Mouse (Mus musculus) right cerebral cortex, postnatal 4 days (tissue): ENCODE data around the gene Ecpas.
A peak's percentile ranks its signal among the peaks of the same experiment; 100 is the strongest.

ENCODE experiments used
- DNase-seq: peaks from one replicate; pipeline ENCODE4 v3.0.0-alpha.2; 2022

Gene Ecpas

DNA sequence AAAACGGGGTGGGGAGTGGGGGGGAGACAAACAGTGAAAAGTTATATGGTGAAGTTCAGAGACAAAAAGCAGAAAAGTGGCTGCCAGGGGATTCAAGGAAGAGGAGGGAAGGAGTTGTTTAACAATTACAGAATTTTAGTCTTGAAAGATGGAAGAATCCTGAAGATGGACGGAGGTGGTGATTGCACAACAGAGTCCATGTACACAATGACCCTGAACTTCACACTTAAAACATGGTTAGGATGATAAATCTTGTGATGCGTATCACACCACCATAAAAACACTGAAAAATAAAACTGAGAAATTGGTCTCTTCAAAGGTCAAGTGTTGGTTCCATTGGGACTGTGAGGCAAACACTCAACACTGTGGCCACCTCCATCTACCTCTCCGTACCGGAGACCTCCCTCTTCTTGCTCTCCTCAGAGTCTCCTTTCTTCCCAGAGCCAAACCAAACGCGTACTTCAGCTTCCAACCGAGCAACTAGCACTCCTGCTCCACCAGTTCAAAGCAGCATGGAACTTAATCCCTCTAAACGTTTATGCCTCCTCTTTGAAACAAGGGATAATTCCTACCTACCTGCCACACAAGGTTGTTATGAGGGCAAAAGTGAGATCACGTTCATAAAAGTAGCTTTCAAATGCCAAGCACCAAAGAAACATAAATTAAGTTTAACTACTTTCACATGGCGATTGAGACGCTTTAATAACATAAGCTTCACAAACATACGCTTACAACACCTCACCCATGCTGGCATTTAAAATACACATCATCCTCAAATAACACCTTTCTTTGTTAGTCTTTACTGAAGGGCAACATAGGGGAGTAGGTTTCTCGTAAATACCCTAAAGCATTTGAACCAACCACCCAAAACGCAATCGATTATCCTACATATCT is 2.1 kb downstream of the Ecpas start:
- DNase-seq: no peak

DNA sequence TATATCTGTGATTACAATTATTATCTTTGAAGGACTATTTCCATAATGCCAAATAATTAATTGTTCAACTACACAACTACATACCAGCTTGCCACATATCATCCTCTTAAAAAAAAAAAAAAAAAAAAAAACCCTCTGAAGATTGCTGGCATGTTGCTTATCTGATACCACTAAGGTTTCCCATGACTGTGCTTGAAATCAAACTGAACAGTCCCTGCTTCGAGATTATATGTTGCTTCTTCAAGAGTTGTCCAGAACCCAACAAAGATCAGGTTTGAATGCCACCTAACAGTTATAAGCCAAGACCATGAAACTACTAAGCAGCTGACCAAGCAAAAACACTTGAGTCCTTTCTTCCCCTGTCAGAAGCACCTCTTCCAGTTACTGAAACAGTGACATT is 5.1 kb downstream of the Ecpas start:
- no peak for DNase-seq

DNA sequence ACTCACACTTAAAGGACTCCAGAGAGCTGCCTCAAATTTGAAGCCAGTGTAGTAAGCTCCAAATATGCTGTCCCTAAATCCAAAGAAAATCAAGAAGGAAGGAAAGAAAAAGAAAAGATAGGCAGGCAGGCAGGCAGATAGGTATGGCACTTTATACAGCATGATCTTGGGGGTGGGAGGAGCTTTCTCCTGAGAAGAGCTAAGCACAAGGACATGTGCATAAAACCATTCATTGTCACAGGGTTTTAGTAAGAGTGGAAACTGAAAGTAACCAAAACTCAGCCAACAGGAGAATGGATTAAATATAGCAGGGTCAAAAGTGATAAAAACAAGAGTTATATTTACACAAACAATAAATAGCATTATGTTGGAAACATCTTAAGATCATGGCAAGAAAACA is 14.2 kb downstream of the Ecpas start:
- DNase-seq: no peak

DNA sequence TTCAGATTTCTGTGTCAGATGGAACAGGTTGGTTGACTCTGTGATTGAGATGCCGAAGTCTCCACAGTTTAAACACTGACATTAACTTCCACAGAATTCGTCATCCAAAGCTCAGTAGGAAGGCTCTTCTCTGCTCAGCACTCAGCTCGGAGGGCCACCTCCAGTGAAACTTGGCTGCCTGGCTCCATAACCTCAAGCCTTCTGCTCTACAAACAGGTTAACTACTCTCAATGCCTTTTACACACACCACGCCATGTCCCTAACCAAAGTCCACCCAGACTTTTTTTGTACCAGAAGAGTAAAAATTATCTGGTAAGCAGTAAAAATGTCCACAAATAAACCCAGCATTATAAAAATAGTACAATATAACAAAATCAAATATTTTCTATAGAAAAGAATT is 15.1 kb downstream of the Ecpas start:
- DNase-seq: no peak

GRCm38 (mm10) chr4:58894399-58894798 is 18.1 kb downstream of the Ecpas start:
- no peak for DNase-seq

GRCm38 (mm10) chr4:58890035-58890782 is 22.3 kb downstream of the Ecpas start:
- DNase-seq: no peak

DNA sequence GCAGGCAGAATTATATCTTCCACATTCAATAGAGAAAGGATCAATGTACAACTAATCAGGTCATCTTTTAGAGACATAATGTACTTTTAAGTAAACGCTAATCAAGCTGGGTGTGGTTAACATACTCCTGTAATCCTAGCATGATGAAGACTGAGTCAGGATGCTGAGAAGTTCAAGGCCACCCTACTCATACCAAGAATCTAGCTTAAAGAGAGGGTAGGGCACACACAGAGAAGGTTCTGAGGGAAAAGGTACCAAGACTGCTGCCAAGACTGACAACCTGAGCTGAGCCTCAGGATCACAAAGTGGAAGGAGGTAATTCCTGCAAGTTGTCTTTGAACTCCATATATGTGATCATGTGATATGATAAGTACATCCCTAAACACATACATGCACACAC is 24.0 kb downstream of the Ecpas start:
- DNase-seq: no peak

DNA sequence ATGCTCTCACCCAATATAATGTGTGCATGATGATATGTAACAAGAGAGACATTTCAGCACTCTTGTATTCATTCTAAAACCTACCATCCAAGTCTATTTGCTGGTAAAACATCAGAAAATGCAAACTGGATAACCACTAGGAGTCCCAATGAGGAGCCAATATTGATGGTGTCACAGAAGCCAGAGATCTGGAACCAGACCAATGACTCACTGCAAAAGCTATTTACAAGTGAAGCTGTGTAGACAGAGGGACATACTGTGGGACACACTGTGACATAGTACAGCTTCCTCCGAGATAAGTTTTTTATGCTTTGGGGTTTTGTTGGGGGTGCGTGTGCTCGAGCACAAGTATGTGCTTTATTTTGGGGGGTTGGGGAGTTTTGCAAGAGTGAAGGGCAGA is 24.9 kb downstream of the Ecpas start:
- DNase-seq: no peak

GRCm38 (mm10) chr4:58886778-58887177 is 25.8 kb downstream of the Ecpas start:
- no peak for DNase-seq

DNA sequence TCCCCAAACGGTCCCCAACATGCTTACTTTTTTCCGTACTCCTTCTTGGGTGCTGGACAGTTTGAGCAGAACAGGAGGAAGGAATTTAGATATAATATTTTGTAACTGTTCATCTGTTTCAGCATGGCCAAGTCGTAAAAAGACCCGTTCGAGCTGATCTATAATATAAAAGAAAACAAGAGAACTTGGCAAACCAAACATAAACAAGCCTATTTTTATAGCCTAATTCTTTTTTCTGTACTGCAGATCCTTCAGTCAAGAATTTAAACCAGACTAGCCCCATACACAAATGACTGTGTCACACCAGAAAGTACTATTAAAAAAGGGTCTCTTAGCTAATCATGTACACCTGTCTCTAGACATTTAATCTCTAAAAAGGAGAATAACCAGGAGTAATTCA is 27.2 kb downstream of the Ecpas start:
- DNase-seq: no peak

- DNase-seq: no peak
Measured at GRCm38 (mm10) chr4:58883841-58884240, 28.7 kb downstream of the Ecpas start.

- DNase-seq: no peak
Measured at GRCm38 (mm10) chr4:58874373-58874772, 38.2 kb downstream of the Ecpas start.

- DNase-seq: no peak
Measured at GRCm38 (mm10) chr4:58867242-58867641, 45.3 kb downstream of the Ecpas start.

GRCm38 (mm10) chr4:58832908-58833307 is 79.6 kb downstream of the Ecpas start:
- DNase-seq: no peak

DNA sequence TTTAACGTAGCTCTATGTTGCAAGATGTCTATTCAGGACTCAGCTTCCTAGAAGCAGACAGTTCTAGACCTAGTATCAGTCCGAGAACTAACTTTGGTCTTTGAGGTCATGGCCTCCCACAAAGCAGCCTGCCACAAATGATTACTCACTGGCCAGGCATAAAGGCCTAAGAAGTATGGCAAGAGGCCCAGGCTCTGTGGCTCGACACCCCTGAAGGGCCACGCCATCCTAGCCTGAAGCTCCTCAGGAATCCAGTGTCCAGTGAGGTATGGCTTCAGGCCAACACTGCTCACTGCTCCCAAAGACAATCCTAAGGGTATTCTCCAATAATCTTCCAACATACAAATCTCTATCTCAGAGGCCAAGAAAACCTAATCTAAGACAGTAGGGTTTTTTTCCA is 86.6 kb downstream of the Ecpas start:
- no peak for DNase-seq

GRCm38 (mm10) chr4:58787616-58788015 is 124.9 kb downstream of the Ecpas start, which contains the start of gene Olfr267:
Gene Olfr267, minus strand, starts transcription at chr4:58787716.
- DNase-seq: no peak

GRCm38 (mm10) chr4:58786659-58787058 is 125.9 kb downstream of the Ecpas start:
- peak; percentile 8 for DNase-seq

- DNase-seq: no peak
Measured at GRCm38 (mm10) chr4:58763417-58763816, 149.1 kb downstream of the Ecpas start.

- no peak for DNase-seq
Measured at GRCm38 (mm10) chr4:58749510-58749909, 163.0 kb downstream of the Ecpas start.

DNA sequence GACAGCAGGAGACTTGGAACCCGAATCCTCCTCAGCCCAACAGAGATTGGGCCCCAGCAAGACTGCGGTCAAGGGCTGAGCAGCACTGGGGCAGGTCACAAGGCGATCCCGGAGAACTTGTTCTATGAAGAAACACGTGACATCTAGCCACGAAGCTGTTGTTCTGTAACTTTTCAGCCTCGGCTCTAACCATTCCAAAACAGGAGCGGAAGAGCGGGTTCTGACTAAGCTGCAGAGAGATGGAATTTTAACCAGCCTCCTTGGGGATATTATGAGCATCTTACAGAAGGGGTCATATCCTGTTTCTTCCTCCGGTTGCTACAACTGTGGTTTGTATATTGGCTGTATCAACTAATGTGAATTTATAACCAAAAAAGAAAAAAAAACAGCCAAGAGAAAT is 163.4 kb downstream of the Ecpas start:
- peak; percentile 9 for DNase-seq
